Mouse (Mus musculus): ENCODE measurements around the gene Gm17364. TPM values are rescaled to one million over a fixed set of nuclear protein-coding genes. Genes with fewer than 3 reads are reported as not detected.

Gm17364 gene
- polyA plus RNA-seq, 1 experiment from 2014 or later: not detected

GRCm38 (mm10) chr13:41233241-41233640 is 40.5 kb downstream of the Gm17364 start:
- no peak overlapping the region for H3K27ac ChIP-seq
- no peak overlapping the region for H3K9ac ChIP-seq
- 72% methylated on average over 7 of the region's 7 CpGs for WGBS (ENCODE audit: insufficient replicate concordance)
- ATAC-seq: no peak
- 0 out of 2 replicates have a peak, but pooled peaks cover 4% of the 10 kb centered on the region for H3K27me3 ChIP-seq (replicated peaks)
- H3K9me3 ChIP-seq (replicated peaks): no peaks in the 10 kb centered on the region
- no peak overlapping the region for H3K4me3 ChIP-seq
- H3K36me3 ChIP-seq: no peaks in the 10 kb centered on the region
- no peak overlapping the region for H3K4me2 ChIP-seq
- no peaks in the 10 kb centered on the region for H3K4me1 ChIP-seq

- WGBS (ENCODE audit: insufficient replicate concordance): 78% methylated on average over 15 of the region's 15 CpGs
- H3K9ac ChIP-seq: no peak overlapping the region
- no peak overlapping the region for H3K4me2 ChIP-seq
- H3K36me3 ChIP-seq: no peaks in the 10 kb centered on the region
- H3K9me3 ChIP-seq (replicated peaks): no peaks in the 10 kb centered on the region
- ATAC-seq: no peak
- H3K4me3 ChIP-seq: no peak overlapping the region
- 0 out of 2 replicates have a peak, but pooled peaks cover 4% of the 10 kb centered on the region for H3K27me3 ChIP-seq (replicated peaks)
- H3K27ac ChIP-seq: no peak overlapping the region
- H3K4me1 ChIP-seq: no peaks in the 10 kb centered on the region
These were observed 41.6 kb downstream of the Gm17364 start for GRCm38 (mm10) chr13:41232209-41232608.

- 70% methylated on average over 12 of the region's 12 CpGs for WGBS (ENCODE audit: insufficient replicate concordance)
- H3K9me3 ChIP-seq (replicated peaks): no peaks in the 10 kb centered on the region
- H3K9ac ChIP-seq: no peak overlapping the region
- no peak overlapping the region for H3K4me2 ChIP-seq
- H3K4me3 ChIP-seq: no peak overlapping the region
- H3K36me3 ChIP-seq: no peaks in the 10 kb centered on the region
- H3K27ac ChIP-seq: no peak overlapping the region
- no peak for ATAC-seq
- H3K27me3 ChIP-seq (replicated peaks): 0 out of 2 replicates have a peak, but pooled peaks cover 4% of the 10 kb centered on the region
- H3K4me1 ChIP-seq: no peaks in the 10 kb centered on the region
These were observed 42.3 kb downstream of the Gm17364 start for GRCm38 (mm10) chr13:41231389-41231983.

- Histone ChIP-seq H3K4me3 (no peak overlapping the region), H3K36me3 (no peaks in the 10 kb centered on the region), H3K9ac (no peak overlapping the region), H3K27ac (no peak overlapping the region), H3K4me1 (no peaks in the 10 kb centered on the region), H3K27me3 (replicated peaks) (no peaks in the 10 kb centered on the region), H3K9me3 (replicated peaks) (no peaks in the 10 kb centered on the region), H3K4me2 (no peak overlapping the region)
- 31% methylated on average over 5 of the region's 5 CpGs for WGBS (ENCODE audit: insufficient replicate concordance)
- ATAC-seq: no peak
These were observed 43.5 kb downstream of the Gm17364 start for GRCm38 (mm10) chr13:41230256-41230655.

GRCm38 (mm10) chr13:41228060-41228459 is 45.7 kb downstream of the Gm17364 start:
- Histone ChIP-seq H3K9me3 (replicated peaks) (no peaks in the 10 kb centered on the region), H3K27ac (no peak overlapping the region), H3K4me1 (no peaks in the 10 kb centered on the region), H3K4me2 (no peak overlapping the region), H3K36me3 (no peaks in the 10 kb centered on the region), H3K27me3 (replicated peaks) (no peaks in the 10 kb centered on the region), H3K4me3 (no peak overlapping the region), H3K9ac (no peak overlapping the region)
- ATAC-seq: no peak
- WGBS (ENCODE audit: insufficient replicate concordance): 54% methylated on average over 5 of the region's 5 CpGs

GRCm38 (mm10) chr13:41226513-41226912 is 47.3 kb downstream of the Gm17364 start:
- H3K27me3 ChIP-seq (replicated peaks): no peaks in the 10 kb centered on the region
- 62% methylated on average over 5 of the region's 5 CpGs for WGBS (ENCODE audit: insufficient replicate concordance)

More at GRCm38 (mm10) chr13:41226513-41226912, 47.3 kb downstream of the Gm17364 start:
- no peaks in the 10 kb centered on the region for H3K4me1 ChIP-seq
- H3K9ac ChIP-seq: no peak overlapping the region
- no peaks in the 10 kb centered on the region for H3K36me3 ChIP-seq
- ATAC-seq: no peak
- H3K4me2 ChIP-seq: no peak overlapping the region
- no peaks in the 10 kb centered on the region; the same call in 1 of the 2 replicates for H3K9me3 ChIP-seq (replicated peaks)
- no peak overlapping the region for H3K4me3 ChIP-seq
- H3K27ac ChIP-seq: no peak overlapping the region

Other genes with a start within 250 kb of the Gm17364 start
- gene Mak, start 194.3 kb downstream of the Gm17364 start, polyA plus RNA-seq (2016; fragmentation: Nextera tagmentation; extraction: Ambion mirVana): 0.15 and 0.28 TPM in 2 replicates
- not detected in 2 replicates for gene Gcm2, start 162.9 kb downstream of the Gm17364 start, polyA plus RNA-seq (2016; fragmentation: Nextera tagmentation; extraction: Ambion mirVana)
- gene Sycp2l, start 159.7 kb downstream of the Gm17364 start, polyA plus RNA-seq (2016; fragmentation: Nextera tagmentation; extraction: Ambion mirVana): not detected in 2 replicates
- gene Elovl2, start 53.6 kb downstream of the Gm17364 start, polyA plus RNA-seq (2016; fragmentation: Nextera tagmentation; extraction: Ambion mirVana): 27.3 and 27.7 TPM in 2 replicates
- gene Smim13, start 24.1 kb downstream of the Gm17364 start, polyA plus RNA-seq (2016; fragmentation: Nextera tagmentation; extraction: Ambion mirVana): 10.3 and 11.2 TPM in 2 replicates
- 2.5 and 2.8 TPM in 2 replicates for gene Nedd9, start 213.4 kb upstream of the Gm17364 start, polyA plus RNA-seq (2016; fragmentation: Nextera tagmentation; extraction: Ambion mirVana)

Measured in liver, embryonic 12.5 days (tissue).